Mouse (Mus musculus) myocyte (in vitro differentiated cells): Measurements from ENCODE around the gene Peak1. TPM values are rescaled to one million over a fixed set of nuclear protein-coding genes. Genes with fewer than 3 reads are reported as not detected.

Experiments
- H3K27me3 ChIP-seq: one replicate; pipeline ENCODE4 v1.6.1; 2011; ENCODE audit not compliant: control insufficient read depth, insufficient read depth, insufficient read length
- H3K36me3 ChIP-seq: one replicate; pipeline ENCODE4 v1.6.1; 2011; ENCODE audit not compliant: control insufficient read depth, insufficient read depth
- H3K4me2 ChIP-seq: one replicate; pipeline ENCODE4 v1.6.1; 2011; ENCODE audit warnings: low read depth, control low read depth
- H3K4me3 ChIP-seq: one replicate; pipeline ENCODE4 v1.5.1; 2011; ENCODE audit warnings: mild to moderate bottlenecking, control low read depth, moderate library complexity
- H3K79me2 ChIP-seq: one replicate; pipeline ENCODE4 v1.6.1; 2011; ENCODE audit not compliant: control insufficient read depth, insufficient read depth
- H3ac ChIP-seq: one replicate; pipeline ENCODE4 v1.6.1; 2011; ENCODE audit not compliant: control insufficient read depth, insufficient read length
- CEBPB ChIP-seq: IDR thresholded peaks from 2 replicates; pipeline ENCODE4 v1.6.1; 2011; ENCODE audit warnings: mild to moderate bottlenecking, moderate library complexity; ENCODE audit not compliant: poor library complexity, insufficient read depth, severe bottlenecking
- E2F4 ChIP-seq: IDR thresholded peaks from one replicate; pipeline ENCODE4 v1.6.1; 2011; ENCODE audit warnings: mild to moderate bottlenecking, control low read depth, moderate library complexity; ENCODE audit not compliant: insufficient read depth
- MAX ChIP-seq: IDR thresholded peaks from one replicate; pipeline ENCODE4 v1.6.1; 2011; ENCODE audit warnings: low read depth, mild to moderate bottlenecking, control low read depth
- MYOD1 ChIP-seq, 3 experiments: IDR thresholded peaks; one replicate each; pipeline ENCODE4 v1.6.1; 2011; ENCODE audit warnings: control low read depth in 2 of 3, low read depth in 2 of 3, mild to moderate bottlenecking in 2 of 3, moderate library complexity in 1 of 3; ENCODE audit not compliant: insufficient read length in 2 of 3, control insufficient read depth in 1 of 3
- MYOG ChIP-seq, 3 experiments: IDR thresholded peaks; one replicate each; pipeline ENCODE4 v1.6.1; 2011; ENCODE audit warnings: control low read depth in 2 of 3, low read depth in 2 of 3, mild to moderate bottlenecking in 2 of 3; ENCODE audit not compliant: insufficient read length in 2 of 3, control insufficient read depth in 1 of 3, insufficient read depth in 1 of 3
- POLR2A ChIP-seq: IDR thresholded peaks from one replicate; pipeline ENCODE4 v1.6.1; 2011; ENCODE audit warnings: low read depth, mild to moderate bottlenecking, control low read depth, moderate library complexity; ENCODE audit not compliant: insufficient read length
- POLR2AphosphoS2 ChIP-seq: IDR thresholded peaks from one replicate; pipeline ENCODE4 v1.6.1; 2011; ENCODE audit warnings: low read depth, control low read depth; ENCODE audit not compliant: insufficient read length
- REST ChIP-seq: IDR thresholded peaks from one replicate; pipeline ENCODE4 v1.6.1; 2011; ENCODE audit warnings: mild to moderate bottlenecking, control low read depth, moderate library complexity; ENCODE audit not compliant: insufficient read depth, insufficient read length
- SRF ChIP-seq: IDR thresholded peaks from one replicate; pipeline ENCODE4 v1.6.1; 2011; ENCODE audit warnings: low read depth; ENCODE audit not compliant: control insufficient read depth, insufficient read length
- TCF12 ChIP-seq: IDR thresholded peaks from one replicate; pipeline ENCODE4 v1.6.1; 2011; ENCODE audit warnings: mild to moderate bottlenecking, control low read depth; ENCODE audit not compliant: poor library complexity, insufficient read depth, severe bottlenecking
- TCF3 ChIP-seq: IDR thresholded peaks from one replicate; pipeline ENCODE4 v1.6.1; 2011; ENCODE audit warnings: low read depth, control low read depth; ENCODE audit not compliant: insufficient read length
- USF1 ChIP-seq: IDR thresholded peaks from one replicate; pipeline ENCODE4 v1.6.1; 2011; ENCODE audit warnings: low read depth, mild to moderate bottlenecking, control low read depth, moderate library complexity
- polyA plus RNA-seq: library from polyadenylated mRNA; unstranded; fragments of >200 nt; fragmentation: generic; extraction: Trizol; gene quantifications from one replicate; pipeline ENCODE4 v1.2.1, GENCODE M21; 2012; ENCODE audit warnings: missing spikeins

The Peak1 gene
- polyA plus RNA-seq, 1 experiment, result 13.3 TPM

- Histone ChIP-seq H3ac (no peak overlapping the region), H3K27me3 (no peaks in the 10 kb centered on the region), H3K79me2 (peaks cover 6% of the 10 kb centered on the region), H3K36me3 (peaks cover 15% of the 10 kb centered on the region), H3K4me3 (no peak overlapping the region), H3K4me2 (peak overlapping the region; percentile 38)
- TF ChIP-seq E2F4 (no peak), TCF12 (peak; percentile 26), POLR2AphosphoS2 (no peak), MYOD1 (IDR thresholded peaks at IDR 0.05; ENCODE audit: control insufficient read depth in 1 of 3, insufficient read length in 2 of 3, low read depth in 2 of 3) (peak; percentile 1 to 20 (median 2))
These were observed 182.0 kb downstream of the Peak1 start for GRCm38 (mm10) chr9:56235871-56236298.

GRCm38 (mm10) chr9:56235281-56235680 lies 182.6 kb downstream of the Peak1 start:
- peak overlapping the region; percentile 57 for H3K4me2 ChIP-seq
- H3K79me2 ChIP-seq, result peaks cover 6% of the 10 kb centered on the region
- H3K27me3 ChIP-seq, result no peaks in the 10 kb centered on the region
- peaks cover 12% of the 10 kb centered on the region for H3K36me3 ChIP-seq
- TF ChIP-seq CEBPB (no peak), E2F4 (no peak), POLR2AphosphoS2 (no peak), TCF12 (no peak), SRF (no peak), USF1 (no peak), MYOD1 (IDR thresholded peaks at IDR 0.05; ENCODE audit: control insufficient read depth in 1 of 3, insufficient read length in 2 of 3, low read depth in 2 of 3) (no peak), TCF3 (no peak), MAX (no peak), MYOG (IDR thresholded peaks at IDR 0.05; ENCODE audit: control insufficient read depth in 1 of 3, insufficient read depth in 1 of 3, insufficient read length in 2 of 3, low read depth in 2 of 3) (no peak), REST (no peak), POLR2A (no peak)
- no peak overlapping the region for H3K4me3 ChIP-seq
- H3ac ChIP-seq, result no peak overlapping the region

GRCm38 (mm10) chr9:56234561-56234960 lies 183.3 kb downstream of the Peak1 start:
- Histone ChIP-seq H3K79me2 (peaks cover 6% of the 10 kb centered on the region), H3K36me3 (peaks cover 6% of the 10 kb centered on the region), H3K4me3 (no peak overlapping the region), H3ac (no peak overlapping the region), H3K4me2 (peak overlapping the region; percentile 57), H3K27me3 (no peaks in the 10 kb centered on the region)
- no peak for TF ChIP-seq MAX
- no peak for TF ChIP-seq POLR2A
- no peak for TF ChIP-seq TCF12
- TF ChIP-seq TCF3, result no peak
- no peak for TF ChIP-seq MYOD1 (IDR thresholded peaks at IDR 0.05; ENCODE audit: control insufficient read depth in 1 of 3, insufficient read length in 2 of 3, low read depth in 2 of 3)
- TF ChIP-seq MYOG (IDR thresholded peaks at IDR 0.05; ENCODE audit: control insufficient read depth in 1 of 3, insufficient read depth in 1 of 3, insufficient read length in 2 of 3, low read depth in 2 of 3), result no peak
- TF ChIP-seq USF1, result no peak
- no peak for TF ChIP-seq CEBPB
- TF ChIP-seq REST, result no peak
- no peak for TF ChIP-seq POLR2AphosphoS2
- TF ChIP-seq E2F4, result no peak
- TF ChIP-seq SRF, result no peak

- H3K36me3 ChIP-seq, result peaks cover 8% of the 10 kb centered on the region
- peaks cover 6% of the 10 kb centered on the region for H3K79me2 ChIP-seq
- H3ac ChIP-seq, result no peak overlapping the region
- no peaks in the 10 kb centered on the region for H3K27me3 ChIP-seq
- no peak overlapping the region for H3K4me2 ChIP-seq
- no peak overlapping the region for H3K4me3 ChIP-seq
- TF ChIP-seq TCF12, result no peak
- TF ChIP-seq MYOG (IDR thresholded peaks at IDR 0.05; ENCODE audit: control insufficient read depth in 1 of 3, insufficient read depth in 1 of 3, insufficient read length in 2 of 3, low read depth in 2 of 3), result no peak
- no peak for TF ChIP-seq MYOD1 (IDR thresholded peaks at IDR 0.05; ENCODE audit: control insufficient read depth in 1 of 3, insufficient read length in 2 of 3, low read depth in 2 of 3)
- no peak for TF ChIP-seq CEBPB
- no peak for TF ChIP-seq USF1
- TF ChIP-seq POLR2A, result no peak
- TF ChIP-seq POLR2AphosphoS2, result no peak
- no peak for TF ChIP-seq MAX
- no peak for TF ChIP-seq E2F4
- no peak for TF ChIP-seq TCF3
- no peak for TF ChIP-seq REST
- TF ChIP-seq SRF, result no peak
These were observed 184.6 kb downstream of the Peak1 start for GRCm38 (mm10) chr9:56233316-56233715.

GRCm38 (mm10) chr9:56230906-56231305 lies 187.0 kb downstream of the Peak1 start:
- Histone ChIP-seq H3K27me3 (no peaks in the 10 kb centered on the region), H3K4me2 (no peak overlapping the region), H3ac (no peak overlapping the region), H3K36me3 (peaks cover 21% of the 10 kb centered on the region), H3K4me3 (no peak overlapping the region), H3K79me2 (peaks cover 6% of the 10 kb centered on the region)
- TF ChIP-seq POLR2AphosphoS2 (no peak), POLR2A (no peak), MYOD1 (IDR thresholded peaks at IDR 0.05; ENCODE audit: control insufficient read depth in 1 of 3, insufficient read length in 2 of 3, low read depth in 2 of 3) (no peak), TCF3 (no peak), E2F4 (no peak), MYOG (IDR thresholded peaks at IDR 0.05; ENCODE audit: control insufficient read depth in 1 of 3, insufficient read depth in 1 of 3, insufficient read length in 2 of 3, low read depth in 2 of 3) (no peak), USF1 (no peak), SRF (no peak), MAX (no peak)
